Mouse (Mus musculus) intestine, embryonic 16.5 days (tissue): ENCODE data around the gene Gga1. TPM values are rescaled to one million over a fixed set of nuclear protein-coding genes. Genes with fewer than 3 reads are reported as not detected.
A peak's percentile ranks its signal among the peaks of the same experiment; 100 is the strongest.
"Not testable (repeated sequence)": the region's sequence is repeated elsewhere in the genome, so short reads cannot be mapped to it uniquely, and the experiment has no call there.

Experiments
- ATAC-seq: fragments of 200-750 bp; cut with Nextera tagmentation; 2 replicates; pipeline ENCODE4 v1.8.0; 2017; ENCODE audit warnings: moderate TSS enrichment, moderate library complexity
- H3K27ac ChIP-seq: fragments of 300-500 bp; sonication (generic); 2 replicates; pipeline ENCODE4 v1.5.1; 2014; ENCODE audit warnings: mild to moderate bottlenecking, low read length
- H3K27me3 ChIP-seq: fragments of 300-500 bp; sonication (generic); replicated peaks from 2 replicates; pipeline ENCODE4 v1.6.1; 2014; ENCODE audit warnings: low read length, control low read depth, mixed read lengths; ENCODE audit not compliant: control insufficient read depth, insufficient read depth
- H3K36me3 ChIP-seq: fragments of 300-500 bp; sonication (generic); 2 replicates; pipeline ENCODE4 v1.6.1; 2014; ENCODE audit warnings: low read length, control low read depth; ENCODE audit not compliant: control insufficient read depth, insufficient read depth
- H3K4me1 ChIP-seq: fragments of 300-500 bp; sonication (generic); 2 replicates; pipeline ENCODE4 v1.6.1; 2014; ENCODE audit warnings: low read length, control low read depth, mixed read lengths; ENCODE audit not compliant: control insufficient read depth, insufficient read depth
- H3K4me2 ChIP-seq: fragments of 300-500 bp; sonication (generic); 2 replicates; pipeline ENCODE4 v1.6.1; 2014; ENCODE audit warnings: low read depth, low read length, control low read depth
- H3K4me3 ChIP-seq: fragments of 300-500 bp; sonication (generic); 2 replicates; pipeline ENCODE4 v1.5.1; 2014; ENCODE audit warnings: mild to moderate bottlenecking, low read length
- H3K9ac ChIP-seq: fragments of 300-500 bp; sonication (generic); 2 replicates; pipeline ENCODE4 v1.6.1; 2014; ENCODE audit warnings: low read depth, low read length
- H3K9me3 ChIP-seq: fragments of 300-500 bp; sonication (generic); 2 replicates; pipeline ENCODE4 v1.6.1; 2016; ENCODE audit warnings: low read length, control low read depth; ENCODE audit not compliant: control insufficient read depth
- WGBS: fragments of 180-500 bp; shearing (Covaris S2); extraction: QIAGEN DNeasy Blood & Tissue Kit; methylation state at CpG from one replicate; pipeline ENCODE4 v1.1.7; 2014; 5-methylcytosine and 5-hydroxymethylcytosine counted together
- polyA plus RNA-seq: library from polyadenylated mRNA; unstranded; fragments of >200 nt; fragmentation: Nextera tagmentation; extraction: Ambion mirVana; gene quantifications from 2 replicates; pipeline ENCODE4 v1.2.1, GENCODE M21; 2015

Gga1 gene
- polyA plus RNA-seq, 1 experiment from 2014 or later, result 56.3 TPM

- Histone ChIP-seq H3K27ac (peak overlapping the region; percentile 89), H3K4me2 (peak overlapping the region; percentile 80), H3K4me1 (peaks cover 51% of the 10 kb centered on the region), H3K36me3 (peaks cover 4% of the 10 kb centered on the region; the same call in 1 of the 2 replicates), H3K9me3 (no peaks in the 10 kb centered on the region), H3K4me3 (peak overlapping the region; percentile 64), H3K9ac (peak overlapping the region; percentile 94), H3K27me3 (no peaks in the 10 kb centered on the region)
- WGBS, result 17% methylated on average over 9 of the region's 9 CpGs
- peak; percentile 52 for ATAC-seq
These were observed 32.2 kb upstream of the Gga1 start for GRCm38 (mm10) chr15:78844791-78845190.

- peaks cover 5% of the 10 kb centered on the region; the same call in 1 of the 2 replicates for H3K36me3 ChIP-seq
- H3K9ac ChIP-seq, result peak overlapping the region; percentile 94
- peak overlapping the region; percentile 80 for H3K4me2 ChIP-seq
- 50% methylated on average over 11 of the region's 11 CpGs for WGBS
- no peaks in the 10 kb centered on the region for H3K9me3 ChIP-seq
- peak overlapping the region; percentile 64 for H3K4me3 ChIP-seq
- H3K27ac ChIP-seq, result peak overlapping the region; percentile 89
- peaks cover 51% of the 10 kb centered on the region for H3K4me1 ChIP-seq
- no peaks in the 10 kb centered on the region for H3K27me3 ChIP-seq
- ATAC-seq, result peak; percentile 19; the same call in 1 of the 2 replicates
These were observed 31.7 kb upstream of the Gga1 start for GRCm38 (mm10) chr15:78845321-78845720.

GRCm38 (mm10) chr15:78845867-78846266, 31.1 kb upstream of the Gga1 start:
- H3K4me3 ChIP-seq, result peak overlapping the region; percentile 64; the same call in 1 of the 2 replicates
- H3K27me3 ChIP-seq, result no peaks in the 10 kb centered on the region
- H3K4me1 ChIP-seq, result peaks cover 51% of the 10 kb centered on the region
- peak overlapping the region; percentile 89 for H3K27ac ChIP-seq
- H3K36me3 ChIP-seq, result peaks cover 5% of the 10 kb centered on the region; the same call in 1 of the 2 replicates
- no peaks in the 10 kb centered on the region for H3K9me3 ChIP-seq
- peak overlapping the region; percentile 80 for H3K4me2 ChIP-seq
- WGBS, result 64% methylated on average over 8 of the region's 8 CpGs
- no peak for ATAC-seq
- H3K9ac ChIP-seq, result peak overlapping the region; percentile 94

- Histone ChIP-seq H3K9me3 (no peaks in the 10 kb centered on the region), H3K36me3 (peaks cover 5% of the 10 kb centered on the region; the same call in 1 of the 2 replicates), H3K4me1 (peaks cover 51% of the 10 kb centered on the region), H3K9ac (peak overlapping the region; percentile 94; the same call in 1 of the 2 replicates), H3K27ac (peak overlapping the region; percentile 89), H3K4me2 (no peak overlapping the region), H3K27me3 (no peaks in the 10 kb centered on the region), H3K4me3 (no peak overlapping the region)
- WGBS, result 77% methylated on average over 8 of the region's 8 CpGs
- no peak for ATAC-seq
These were observed 30.6 kb upstream of the Gga1 start for GRCm38 (mm10) chr15:78846352-78846751.

- not testable (repeated sequence) for H3K9me3 ChIP-seq, ATAC-seq, H3K36me3 ChIP-seq, H3K27me3 ChIP-seq, H3K4me3 ChIP-seq, H3K4me2 ChIP-seq
- H3K9ac ChIP-seq, result peak overlapping the region; percentile 33
- H3K27ac ChIP-seq, result 0 out of 2 replicates have a peak overlapping the region, but pooled peaks have one; percentile 11
- H3K4me1 ChIP-seq, result peaks cover 52% of the 10 kb centered on the region
- WGBS, result 61% methylated on average over 7 of the region's 7 CpGs
These were observed 30.2 kb upstream of the Gga1 start for GRCm38 (mm10) chr15:78846805-78847204.

GRCm38 (mm10) chr15:78848467-78848866, 28.5 kb upstream of the Gga1 start:
- WGBS, result 27% methylated on average over 5 of the region's 5 CpGs

GRCm38 (mm10) chr15:78849485-78849884, 27.5 kb upstream of the Gga1 start:
- Histone ChIP-seq H3K27ac (peak overlapping the region; percentile 92), H3K9ac (peak overlapping the region; percentile 54; the same call in 1 of the 2 replicates), H3K27me3 (no peaks in the 10 kb centered on the region), H3K4me1 (peaks cover 43% of the 10 kb centered on the region), H3K4me3 (no peak overlapping the region), H3K4me2 (no peak overlapping the region), H3K36me3 (peaks cover 5% of the 10 kb centered on the region; the same call in 1 of the 2 replicates), H3K9me3 (no peaks in the 10 kb centered on the region)
- no peak for ATAC-seq
- 76% methylated on average over 12 of the region's 12 CpGs for WGBS

More at GRCm38 (mm10) chr15:78848467-78848866, 28.5 kb upstream of the Gga1 start:
- peaks cover 52% of the 10 kb centered on the region for H3K4me1 ChIP-seq
- H3K27me3 ChIP-seq, result no peaks in the 10 kb centered on the region
- ATAC-seq, result no peak
- H3K4me3 ChIP-seq, result no peak overlapping the region
- no peaks in the 10 kb centered on the region for H3K9me3 ChIP-seq
- peak overlapping the region; percentile 26; the same call in 1 of the 2 replicates for H3K27ac ChIP-seq
- no peak overlapping the region for H3K9ac ChIP-seq
- H3K36me3 ChIP-seq, result peaks cover 5% of the 10 kb centered on the region; the same call in 1 of the 2 replicates
- no peak overlapping the region for H3K4me2 ChIP-seq

GRCm38 (mm10) chr15:78850059-78850824, 26.7 kb upstream of the Gga1 start:
- Histone ChIP-seq H3K9me3 (no peaks in the 10 kb centered on the region), H3K4me1 (peaks cover 36% of the 10 kb centered on the region), H3K27me3 (no peaks in the 10 kb centered on the region), H3K4me3 (no peak overlapping the region), H3K27ac (peak overlapping the region; percentile 92), H3K4me2 (no peak overlapping the region), H3K36me3 (peaks cover 5% of the 10 kb centered on the region; the same call in 1 of the 2 replicates), H3K9ac (peak overlapping the region; percentile 54)
- 48% methylated on average over 15 of the region's 15 CpGs for WGBS
- ATAC-seq, result peak; percentile 79

GRCm38 (mm10) chr15:78850944-78851343, 26.0 kb upstream of the Gga1 start:
- Histone ChIP-seq H3K4me3 (no peak overlapping the region), H3K27me3 (no peaks in the 10 kb centered on the region), H3K9ac (peak overlapping the region; percentile 54; the same call in 1 of the 2 replicates), H3K4me2 (peak overlapping the region; percentile 42; the same call in 1 of the 2 replicates), H3K36me3 (peaks cover 5% of the 10 kb centered on the region; the same call in 1 of the 2 replicates), H3K9me3 (no peaks in the 10 kb centered on the region), H3K27ac (peak overlapping the region; percentile 92), H3K4me1 (peaks cover 32% of the 10 kb centered on the region)
- WGBS, result 54% methylated on average over 6 of the region's 6 CpGs
- no peak for ATAC-seq
